Mouse (Mus musculus): ENCODE results near the gene Itm2a.

Itm2a gene

DNA sequence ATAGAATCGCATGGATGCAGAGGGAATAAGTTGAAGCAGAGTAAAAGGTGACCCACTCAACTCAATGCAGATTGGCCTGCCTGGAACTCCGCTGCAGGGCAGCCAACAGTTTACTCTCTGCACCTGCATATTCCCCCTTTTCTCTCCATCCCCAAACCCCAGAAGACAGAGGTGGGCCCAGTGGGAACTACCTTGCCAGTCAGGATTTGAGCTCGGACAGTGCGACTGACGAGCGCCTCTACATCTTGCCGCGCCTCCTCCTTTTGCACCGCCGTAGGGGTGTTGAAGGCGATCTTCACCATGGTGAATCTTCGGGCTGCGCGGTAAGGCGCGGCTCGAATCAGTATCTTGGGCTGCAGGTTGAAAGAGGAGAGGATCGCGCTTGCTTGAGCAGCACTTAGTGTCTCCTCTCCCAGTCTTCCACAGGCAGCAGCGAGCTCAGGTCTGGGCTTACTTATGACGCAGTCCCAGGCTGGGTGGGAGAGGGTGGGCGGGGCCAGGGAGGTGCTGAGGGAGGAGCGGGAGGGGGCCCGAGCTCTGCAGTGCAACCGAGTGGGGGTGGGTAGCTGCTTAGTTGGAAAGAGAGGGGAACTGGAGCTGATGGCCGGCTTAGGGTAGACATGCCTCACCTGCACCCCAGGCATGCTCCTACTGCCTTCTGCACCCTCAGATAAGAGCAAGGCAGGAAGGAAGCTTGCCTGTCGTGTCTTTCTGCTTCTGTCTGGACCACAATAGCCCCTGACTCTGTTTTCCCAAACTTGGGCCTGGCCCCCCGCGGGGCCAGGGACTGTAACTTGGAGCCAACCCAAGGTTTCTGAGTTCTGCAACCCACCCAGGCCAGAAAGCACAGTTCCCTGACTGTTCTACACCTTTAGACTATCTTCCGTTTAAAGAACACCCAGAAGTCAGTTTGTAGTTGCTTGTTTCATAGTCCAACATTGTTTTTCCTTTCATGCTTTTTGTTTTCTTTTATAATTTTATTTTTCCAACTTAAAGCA, at the start of gene Itm2a:
TSS of gene Itm2a (minus strand) at position 462 of the 998 bp plus-strand sequence.
- peak; percentile 18 for DNase-seq (ENCODE audit: extremely low spot score, low read depth, low spot score)

DNA sequence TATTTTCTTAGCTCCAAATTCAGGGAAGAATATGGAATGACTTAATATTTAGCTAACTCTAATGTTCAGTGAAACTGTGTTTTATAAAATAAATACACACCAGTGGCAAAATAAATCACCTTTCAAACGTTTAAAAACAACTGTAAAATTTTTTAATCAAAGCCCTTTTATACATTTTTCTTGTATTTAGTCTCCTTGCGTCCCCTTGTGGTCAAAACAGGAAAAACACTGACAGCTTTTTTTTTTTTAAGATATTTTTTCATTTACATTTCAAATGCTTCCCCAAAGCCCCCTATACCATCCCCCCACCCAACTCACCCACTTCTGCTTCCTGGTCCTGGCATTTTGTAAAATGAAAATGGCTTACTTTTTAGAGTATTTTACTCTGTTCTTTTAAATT, 32.7 kb upstream of the Itm2a start:
- DNase-seq (ENCODE audit: extremely low spot score, low read depth, low spot score): no peak

DNA sequence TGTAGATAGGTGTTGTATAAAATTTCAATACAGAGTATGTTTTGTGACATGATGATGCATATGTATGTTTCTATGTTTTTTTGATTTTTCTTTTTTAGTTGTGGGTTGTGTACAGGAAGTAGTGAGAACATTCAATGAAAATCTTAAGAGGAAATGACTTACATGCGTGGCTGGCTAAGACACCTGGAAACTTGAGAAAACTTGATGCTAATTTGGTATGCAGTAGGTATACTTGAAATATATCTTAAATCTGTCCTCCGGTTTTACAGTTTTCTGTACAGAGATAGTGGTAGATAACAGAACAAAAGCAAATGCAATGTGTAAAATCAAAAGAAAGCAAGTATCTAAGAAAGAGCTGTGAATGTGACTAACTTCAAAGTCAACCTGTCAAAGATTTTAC, 18.1 kb upstream of the Itm2a start:
- DNase-seq (ENCODE audit: extremely low spot score, low read depth, low spot score): no peak

DNA sequence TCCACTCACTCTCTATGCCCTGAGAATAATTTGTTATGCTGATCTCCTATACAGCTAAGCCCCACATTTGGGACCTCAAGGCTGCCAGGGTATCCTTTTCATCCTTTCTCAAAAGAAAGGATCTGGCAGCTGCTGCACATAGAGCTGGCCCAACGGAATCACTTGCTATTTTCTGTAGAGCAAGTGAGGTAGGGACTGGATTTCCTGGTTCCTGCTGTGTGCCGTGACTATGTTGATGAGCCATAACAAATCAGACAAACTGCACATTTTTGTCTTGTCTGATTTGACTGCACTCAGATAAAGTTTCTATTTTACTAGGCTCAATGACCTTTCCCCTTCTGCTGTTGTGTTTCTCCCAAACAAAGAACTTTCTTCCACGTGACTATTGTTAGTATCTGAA, 14.2 kb upstream of the Itm2a start:
- no peak for DNase-seq (ENCODE audit: extremely low spot score, low read depth, low spot score)

DNA sequence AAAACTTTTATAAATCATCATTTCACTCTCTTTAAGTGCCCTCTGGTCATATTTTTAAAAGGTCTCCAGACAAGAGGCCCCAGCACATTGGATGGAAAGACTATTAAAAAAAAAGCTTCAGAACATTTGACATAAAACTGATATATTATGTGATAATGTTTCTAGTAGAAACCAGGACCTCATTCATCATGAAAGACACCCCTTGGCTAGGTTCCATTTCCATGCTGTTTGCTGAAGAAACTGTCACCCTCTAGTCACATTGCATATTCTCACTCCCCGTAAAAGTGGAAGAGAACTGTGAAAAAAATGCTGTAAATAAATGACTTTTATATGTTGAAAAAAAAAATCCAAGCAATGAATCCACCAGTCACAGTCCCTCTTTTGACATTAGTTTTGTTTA, 12.8 kb upstream of the Itm2a start:
- no peak for DNase-seq (ENCODE audit: extremely low spot score, low read depth, low spot score)

DNA sequence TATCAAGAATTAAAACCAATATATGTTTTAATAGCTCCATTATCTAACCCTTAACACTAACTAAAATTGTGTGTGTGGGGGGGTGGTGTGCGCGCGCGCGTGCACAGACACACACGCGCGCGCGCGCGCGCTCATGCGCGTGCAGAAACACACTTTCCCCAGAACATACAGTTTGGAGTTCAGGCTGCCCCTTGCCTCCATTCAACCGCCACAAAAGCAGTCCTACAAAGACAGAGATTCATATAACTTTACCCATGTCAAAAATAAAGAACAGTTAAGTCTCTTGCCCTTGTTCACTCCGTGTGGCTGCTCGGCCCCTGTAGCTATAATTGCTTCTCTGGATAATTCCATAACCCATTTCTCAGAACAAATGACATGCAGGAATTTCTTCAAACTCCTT, 695 bp downstream of the Itm2a start:
- DNase-seq (ENCODE audit: extremely low spot score, low read depth, low spot score): no peak

DNA sequence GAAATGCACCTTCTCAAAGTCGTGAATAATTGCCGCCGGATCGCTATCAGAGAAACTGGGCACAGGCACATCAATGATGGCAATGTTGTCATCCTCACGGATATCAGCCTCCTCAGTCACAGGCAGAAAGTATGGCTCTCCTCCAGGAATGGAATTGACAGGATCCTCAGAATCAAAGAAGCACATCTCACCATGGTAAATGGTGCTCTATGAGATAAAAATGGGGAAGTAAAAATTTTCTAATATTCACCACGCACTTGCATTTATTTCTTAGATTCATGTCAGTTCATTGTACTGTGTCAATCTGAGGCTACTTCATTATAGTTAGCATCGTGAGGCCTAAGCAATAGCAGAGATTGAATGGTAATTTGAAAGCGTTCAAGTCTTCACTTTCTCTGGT, 4.1 kb downstream of the Itm2a start:
- DNase-seq (ENCODE audit: extremely low spot score, low read depth, low spot score): no peak

- no peak for DNase-seq (ENCODE audit: extremely low spot score, low read depth, low spot score)
These were observed 9.9 kb downstream of the Itm2a start for GRCm38 (mm10) chrX:107393256-107393655.

DNA sequence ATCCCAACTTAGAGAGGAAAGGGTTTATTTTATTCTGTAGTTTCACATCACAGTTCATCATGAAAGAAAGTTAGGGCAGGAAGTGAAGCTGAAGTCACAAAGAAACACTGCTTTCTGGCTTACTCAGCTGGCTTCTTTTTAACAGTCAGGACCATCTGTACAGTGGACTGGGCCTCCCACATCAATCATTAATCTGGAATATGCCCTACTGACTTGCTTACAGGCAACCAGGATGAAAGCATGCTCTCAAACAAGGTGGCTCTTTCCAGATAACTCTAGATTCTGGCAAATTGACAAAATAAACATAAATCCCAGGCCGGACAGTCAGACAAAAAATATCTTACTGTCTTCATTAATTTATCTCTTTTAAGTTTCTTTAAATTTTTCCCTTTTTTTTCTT, 27.8 kb downstream of the Itm2a start:
- DNase-seq (ENCODE audit: extremely low spot score, low read depth, low spot score): no peak

Data from hindlimb bud, embryonic 11.5 days (tissue).